Mouse (Mus musculus) testis, adult 2 months (tissue): ENCODE results near the gene Lemd2.

Experiments used
- CTCF ChIP-seq: fragments of 200-500 bp; IDR thresholded peaks from 2 replicates; pipeline ENCODE4 v1.5.1; 2012; ENCODE audit warnings: low read depth, mild to moderate bottlenecking, inconsistent platforms, low read length, moderate library complexity; ENCODE audit not compliant: control insufficient read depth, insufficient read depth, insufficient replicate concordance
- POLR2A ChIP-seq: fragments of 200-500 bp; IDR thresholded peaks from 2 replicates; pipeline ENCODE4 v1.6.1; 2012; ENCODE audit warnings: low read depth, mild to moderate bottlenecking, inconsistent platforms, low read length, moderate library complexity; ENCODE audit not compliant: control insufficient read depth

DNA sequence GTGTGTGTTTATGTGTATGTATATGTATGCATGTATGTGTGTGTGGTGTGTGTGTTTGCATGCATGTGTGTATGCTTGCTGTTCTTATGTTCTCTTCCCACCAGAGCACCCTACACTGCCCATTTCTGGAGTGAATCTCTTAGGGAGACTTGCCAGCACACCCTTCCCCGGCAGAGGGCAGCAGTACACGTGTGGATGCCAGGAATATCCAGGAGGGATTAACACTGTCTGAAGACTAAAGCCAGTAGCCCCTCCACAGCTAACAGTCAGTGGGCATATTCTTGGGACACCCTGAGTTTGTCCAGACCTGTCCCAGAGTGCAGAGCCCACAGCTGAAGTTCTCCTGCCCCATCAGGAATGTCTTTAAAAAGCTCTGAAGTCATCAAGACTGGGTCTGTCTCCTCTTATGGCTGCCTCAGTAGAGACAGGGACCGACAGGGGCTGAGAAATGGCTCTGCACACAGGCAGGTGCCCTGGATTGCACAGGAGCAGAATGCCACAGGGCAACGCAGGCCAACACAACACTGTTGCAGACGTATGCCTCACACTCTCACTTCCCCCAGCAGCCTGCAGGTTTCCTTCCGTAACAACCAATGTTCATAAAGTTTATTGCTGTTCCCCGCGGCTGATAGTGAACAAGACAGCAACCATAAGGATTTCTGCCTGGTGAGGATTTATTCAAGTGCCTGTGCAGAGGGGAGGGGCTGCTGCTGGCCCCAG, 39.1 kb downstream of the Lemd2 start:
- TF ChIP-seq POLR2A (no peak), CTCF (peak; percentile 45; the same call in 1 of the 2 replicates)
